Mouse (Mus musculus): ENCODE measurements around the gene Col15a1.
A peak's percentile ranks its signal among the peaks of the same experiment; 100 is the strongest.

Col15a1 gene

GRCm38 (mm10) chr4:47233192-47233835 is 25.4 kb downstream of the Col15a1 start:
- Histone ChIP-seq H3K4me3 (replicated peaks; ENCODE audit: low read length) (no peak overlapping the region), H3K27me3 (ENCODE audit: insufficient read depth, low read length) (peaks cover 55% of the 10 kb centered on the region), H3K9me3 (ENCODE audit: low read length) (peaks cover 2% of the 10 kb centered on the region; the same call in 1 of the 2 replicates), H3K4me1 (replicated peaks; ENCODE audit: low read depth, low read length) (peaks cover 27% of the 10 kb centered on the region), H3K36me3 (ENCODE audit: insufficient read depth, low read length) (no peaks in the 10 kb centered on the region)
- TF ChIP-seq NANOG (IDR thresholded peaks at IDR 0.05; ENCODE audit: borderline replicate concordance, low read length) = no peak
- no peak for TF ChIP-seq CTCF (conservative IDR thresholded peaks at IDR 0.05; ENCODE audit: low read length)

GRCm38 (mm10) chr4:47234667-47235267 is 26.8 kb downstream of the Col15a1 start:
- H3K4me3 ChIP-seq (replicated peaks; ENCODE audit: low read length) = no peak overlapping the region
- no peaks in the 10 kb centered on the region for H3K9me3 ChIP-seq (ENCODE audit: low read length)
- peaks cover 27% of the 10 kb centered on the region for H3K4me1 ChIP-seq (replicated peaks; ENCODE audit: low read depth, low read length)
- peaks cover 53% of the 10 kb centered on the region for H3K27me3 ChIP-seq (ENCODE audit: insufficient read depth, low read length)
- no peaks in the 10 kb centered on the region for H3K36me3 ChIP-seq (ENCODE audit: insufficient read depth, low read length)
- TF ChIP-seq NANOG (IDR thresholded peaks at IDR 0.05; ENCODE audit: borderline replicate concordance, low read length) (no peak), CTCF (conservative IDR thresholded peaks at IDR 0.05; ENCODE audit: low read length) (peak; percentile 92), POU5F1 (IDR thresholded peaks at IDR 0.05; ENCODE audit: borderline replicate concordance, low read length) (no peak)

GRCm38 (mm10) chr4:47235312-47235711 is 27.4 kb downstream of the Col15a1 start:
- peaks cover 51% of the 10 kb centered on the region for H3K27me3 ChIP-seq (ENCODE audit: insufficient read depth, low read length)
- TF ChIP-seq POU5F1 (IDR thresholded peaks at IDR 0.05; ENCODE audit: borderline replicate concordance, low read length) (no peak), NANOG (IDR thresholded peaks at IDR 0.05; ENCODE audit: borderline replicate concordance, low read length) (no peak), CTCF (conservative IDR thresholded peaks at IDR 0.05; ENCODE audit: low read length) (no peak)
- H3K9me3 ChIP-seq (ENCODE audit: low read length) = no peaks in the 10 kb centered on the region
- H3K4me3 ChIP-seq (replicated peaks; ENCODE audit: low read length) = no peak overlapping the region
- no peaks in the 10 kb centered on the region for H3K36me3 ChIP-seq (ENCODE audit: insufficient read depth, low read length)
- H3K4me1 ChIP-seq (replicated peaks; ENCODE audit: low read depth, low read length) = peaks cover 27% of the 10 kb centered on the region

- Histone ChIP-seq H3K36me3 (ENCODE audit: insufficient read depth, low read length) (no peaks in the 10 kb centered on the region), H3K9me3 (ENCODE audit: low read length) (no peaks in the 10 kb centered on the region), H3K4me3 (replicated peaks; ENCODE audit: low read length) (no peak overlapping the region), H3K27me3 (ENCODE audit: insufficient read depth, low read length) (peaks cover 46% of the 10 kb centered on the region), H3K4me1 (replicated peaks; ENCODE audit: low read depth, low read length) (peaks cover 27% of the 10 kb centered on the region)
- TF ChIP-seq NANOG (IDR thresholded peaks at IDR 0.05; ENCODE audit: borderline replicate concordance, low read length) (no peak), CTCF (conservative IDR thresholded peaks at IDR 0.05; ENCODE audit: low read length) (no peak), POU5F1 (IDR thresholded peaks at IDR 0.05; ENCODE audit: borderline replicate concordance, low read length) (no peak)
Measured at GRCm38 (mm10) chr4:47236104-47236503, 28.1 kb downstream of the Col15a1 start.

GRCm38 (mm10) chr4:47237220-47237619 is 29.3 kb downstream of the Col15a1 start:
- H3K4me1 ChIP-seq (replicated peaks; ENCODE audit: low read depth, low read length) = peaks cover 27% of the 10 kb centered on the region
- H3K27me3 ChIP-seq (ENCODE audit: insufficient read depth, low read length) = peaks cover 38% of the 10 kb centered on the region
- no peaks in the 10 kb centered on the region for H3K9me3 ChIP-seq (ENCODE audit: low read length)
- TF ChIP-seq NANOG (IDR thresholded peaks at IDR 0.05; ENCODE audit: borderline replicate concordance, low read length) (no peak), CTCF (conservative IDR thresholded peaks at IDR 0.05; ENCODE audit: low read length) (no peak), POU5F1 (IDR thresholded peaks at IDR 0.05; ENCODE audit: borderline replicate concordance, low read length) (no peak)
- peak overlapping the region; percentile 62 for H3K4me3 ChIP-seq (replicated peaks; ENCODE audit: low read length)
- H3K36me3 ChIP-seq (ENCODE audit: insufficient read depth, low read length) = no peaks in the 10 kb centered on the region

- no peak overlapping the region for H3K4me3 ChIP-seq (replicated peaks; ENCODE audit: low read length)
- H3K4me1 ChIP-seq (replicated peaks; ENCODE audit: low read depth, low read length) = peaks cover 30% of the 10 kb centered on the region
- no peaks in the 10 kb centered on the region for H3K36me3 ChIP-seq (ENCODE audit: insufficient read depth, low read length)
- H3K27me3 ChIP-seq (ENCODE audit: insufficient read depth, low read length) = peaks cover 30% of the 10 kb centered on the region
- TF ChIP-seq NANOG (IDR thresholded peaks at IDR 0.05; ENCODE audit: borderline replicate concordance, low read length) (no peak), POU5F1 (IDR thresholded peaks at IDR 0.05; ENCODE audit: borderline replicate concordance, low read length) (no peak), CTCF (conservative IDR thresholded peaks at IDR 0.05; ENCODE audit: low read length) (no peak)
- no peaks in the 10 kb centered on the region for H3K9me3 ChIP-seq (ENCODE audit: low read length)
Measured at GRCm38 (mm10) chr4:47239114-47239513, 31.2 kb downstream of the Col15a1 start.

- H3K27me3 ChIP-seq (ENCODE audit: insufficient read depth, low read length) = peaks cover 42% of the 10 kb centered on the region
- H3K9me3 ChIP-seq (ENCODE audit: low read length) = no peaks in the 10 kb centered on the region
- H3K4me3 ChIP-seq (replicated peaks; ENCODE audit: low read length) = no peak overlapping the region
- H3K4me1 ChIP-seq (replicated peaks; ENCODE audit: low read depth, low read length) = peaks cover 37% of the 10 kb centered on the region
- TF ChIP-seq CTCF (conservative IDR thresholded peaks at IDR 0.05; ENCODE audit: low read length) = no peak
- no peak for TF ChIP-seq NANOG (IDR thresholded peaks at IDR 0.05; ENCODE audit: borderline replicate concordance, low read length)
- TF ChIP-seq POU5F1 (IDR thresholded peaks at IDR 0.05; ENCODE audit: borderline replicate concordance, low read length) = no peak
- H3K36me3 ChIP-seq (ENCODE audit: insufficient read depth, low read length) = no peaks in the 10 kb centered on the region
Measured at GRCm38 (mm10) chr4:47240901-47241300, 32.9 kb downstream of the Col15a1 start.

- H3K4me1 ChIP-seq (replicated peaks; ENCODE audit: low read depth, low read length) = peaks cover 28% of the 10 kb centered on the region
- no peaks in the 10 kb centered on the region for H3K36me3 ChIP-seq (ENCODE audit: insufficient read depth, low read length)
- peaks cover 40% of the 10 kb centered on the region for H3K27me3 ChIP-seq (ENCODE audit: insufficient read depth, low read length)
- no peak for TF ChIP-seq NANOG (IDR thresholded peaks at IDR 0.05; ENCODE audit: borderline replicate concordance, low read length)
- TF ChIP-seq POU5F1 (IDR thresholded peaks at IDR 0.05; ENCODE audit: borderline replicate concordance, low read length) = no peak
- TF ChIP-seq CTCF (conservative IDR thresholded peaks at IDR 0.05; ENCODE audit: low read length) = no peak
- no peak overlapping the region for H3K4me3 ChIP-seq (replicated peaks; ENCODE audit: low read length)
- H3K9me3 ChIP-seq (ENCODE audit: low read length) = no peaks in the 10 kb centered on the region
Measured at GRCm38 (mm10) chr4:47242127-47242526, 34.2 kb downstream of the Col15a1 start.

Data from E14TG2a.4 (cell line).